Mouse (Mus musculus) limb, embryonic 15.5 days (tissue): ENCODE data around the gene Mfn1. TPM values are rescaled to one million over a fixed set of nuclear protein-coding genes. Genes with fewer than 3 reads are reported as not detected.

Experiments
- ATAC-seq: fragments of 200-750 bp; cut with Nextera tagmentation; 2 replicates; pipeline ENCODE4 v1.8.0; 2017; ENCODE audit warnings: low read depth, moderate TSS enrichment; ENCODE audit not compliant: insufficient number of reproducible peaks, low FRiP score, low TSS enrichment
- H3K27ac ChIP-seq: fragments of 300-500 bp; sonication (generic); 2 replicates; pipeline ENCODE4 v1.5.1; 2015; ENCODE audit warnings: moderate library complexity, mild to moderate bottlenecking, inconsistent platforms
- H3K27me3 ChIP-seq: fragments of 300-500 bp; sonication (generic); 2 replicates; pipeline ENCODE4 v1.6.1; 2015; ENCODE audit warnings: inconsistent platforms
- H3K36me3 ChIP-seq: fragments of 300-500 bp; sonication (generic); 2 replicates; pipeline ENCODE4 v1.6.1; 2015; ENCODE audit warnings: inconsistent platforms
- H3K4me1 ChIP-seq: fragments of 300-500 bp; sonication (generic); 2 replicates; pipeline ENCODE4 v1.6.1; 2015; ENCODE audit warnings: inconsistent platforms
- H3K4me2 ChIP-seq: fragments of 300-500 bp; sonication (generic); 2 replicates; pipeline ENCODE4 v1.6.1; 2015; ENCODE audit warnings: mild to moderate bottlenecking, inconsistent platforms
- H3K4me3 ChIP-seq: fragments of 300-500 bp; sonication (generic); 2 replicates; pipeline ENCODE4 v1.5.1; 2015; ENCODE audit warnings: mild to moderate bottlenecking, inconsistent platforms
- H3K9ac ChIP-seq: fragments of 300-500 bp; sonication (generic); 2 replicates; pipeline ENCODE4 v1.6.1; 2015; ENCODE audit warnings: inconsistent platforms
- H3K9me3 ChIP-seq: fragments of 300-500 bp; sonication (generic); 2 replicates; pipeline ENCODE4 v1.6.1; 2016; ENCODE audit warnings: inconsistent platforms
- WGBS: fragments of 180-500 bp; shearing (Covaris S2); methylation state at CpG from one replicate; pipeline ENCODE4 v1.1.7; 2015; 5-methylcytosine and 5-hydroxymethylcytosine counted together
- polyA plus RNA-seq: library from polyadenylated mRNA; unstranded; fragments of >200 nt; fragmentation: Nextera tagmentation; extraction: Ambion mirVana; gene quantifications from 2 replicates; pipeline ENCODE4 v1.2.1, GENCODE M21; 2015

The Mfn1 gene
- polyA plus RNA-seq, 1 experiment from 2014 or later, result 29.1 TPM

DNA sequence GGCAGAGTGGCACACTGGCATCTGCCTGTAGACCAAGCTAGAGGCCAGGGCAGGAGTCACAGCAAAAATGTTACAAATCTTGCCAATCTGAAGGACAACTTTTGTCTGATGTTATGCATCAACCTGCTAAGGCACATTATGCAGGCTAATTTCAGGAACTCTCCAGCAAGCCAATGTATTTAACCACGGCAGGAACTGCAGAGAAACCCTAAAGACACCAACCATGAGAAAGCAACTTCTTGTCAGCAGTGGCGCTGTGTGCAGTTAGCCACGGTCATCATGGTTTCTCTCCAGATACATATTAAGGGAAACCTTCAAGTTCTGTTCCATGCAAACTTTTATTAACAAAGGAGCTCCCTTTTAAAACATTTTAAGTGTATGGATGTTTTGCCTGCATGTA lies 52.6 kb downstream of the Mfn1 start:
- Histone ChIP-seq H3K4me2 (no peak overlapping the region), H3K9me3 (no peaks in the 10 kb centered on the region), H3K36me3 (peaks cover 51% of the 10 kb centered on the region), H3K27me3 (no peaks in the 10 kb centered on the region), H3K4me3 (no peak overlapping the region), H3K9ac (no peak overlapping the region), H3K4me1 (no peaks in the 10 kb centered on the region), H3K27ac (no peak overlapping the region)
- no peak for ATAC-seq
- 97% methylated on average over 3 of the region's 3 CpGs for WGBS

DNA sequence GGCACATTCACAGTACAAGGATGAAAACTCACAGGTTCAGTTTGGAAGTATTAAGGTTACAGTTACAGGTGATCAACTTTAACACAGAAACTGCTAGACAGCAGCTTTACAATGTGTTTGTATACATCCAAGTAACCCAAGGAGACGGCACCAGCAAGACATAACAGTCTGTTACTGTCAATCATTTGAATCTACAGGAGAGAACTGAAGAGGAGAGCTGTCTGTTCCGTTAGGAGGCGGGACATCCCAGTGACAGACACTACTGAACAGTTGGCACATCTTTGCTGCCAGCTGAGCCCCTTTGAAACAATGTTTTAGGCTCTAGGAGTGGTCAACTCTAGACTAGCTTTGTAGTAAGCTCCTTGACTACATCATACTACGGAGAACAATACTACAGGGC lies 54.2 kb downstream of the Mfn1 start:
- H3K9me3 ChIP-seq, result no peaks in the 10 kb centered on the region
- peaks cover 52% of the 10 kb centered on the region for H3K36me3 ChIP-seq

DNA sequence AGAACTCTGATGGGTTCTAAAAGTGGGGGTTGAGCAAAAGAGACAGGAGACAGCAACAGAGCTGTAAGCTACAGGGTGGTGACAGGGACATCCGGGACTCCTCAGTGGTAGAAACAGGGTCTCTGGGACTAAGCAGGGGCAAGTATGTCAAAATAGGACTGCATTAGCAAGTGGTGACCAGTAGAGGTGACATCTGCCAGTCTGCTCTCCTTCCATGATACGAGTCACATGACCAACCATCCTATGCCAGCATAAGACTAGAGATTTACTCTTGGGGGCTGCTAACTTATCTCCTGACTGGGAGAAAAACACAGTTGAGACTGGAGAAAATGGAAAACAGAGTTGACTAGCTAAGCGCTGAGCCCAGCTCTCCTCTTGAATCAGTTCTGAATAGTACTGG lies 57.0 kb downstream of the Mfn1 start:
- no peaks in the 10 kb centered on the region for H3K4me1 ChIP-seq
- no peak overlapping the region for H3K4me3 ChIP-seq
- peaks cover 79% of the 10 kb centered on the region for H3K36me3 ChIP-seq
- ATAC-seq, result no peak
- 87% methylated on average over 3 of the region's 3 CpGs for WGBS
- no peaks in the 10 kb centered on the region for H3K27me3 ChIP-seq
- H3K4me2 ChIP-seq, result no peak overlapping the region
- no peaks in the 10 kb centered on the region for H3K9me3 ChIP-seq
- H3K27ac ChIP-seq, result no peak overlapping the region
- H3K9ac ChIP-seq, result no peak overlapping the region

More for the DNA sequence above, 54.2 kb downstream of the Mfn1 start:
- ATAC-seq, result no peak
- Histone ChIP-seq H3K27me3 (no peaks in the 10 kb centered on the region), H3K4me1 (no peaks in the 10 kb centered on the region), H3K9ac (no peak overlapping the region), H3K4me3 (no peak overlapping the region), H3K27ac (no peak overlapping the region), H3K4me2 (no peak overlapping the region)
- WGBS, result 89% methylated on average over 4 of the region's 4 CpGs

DNA sequence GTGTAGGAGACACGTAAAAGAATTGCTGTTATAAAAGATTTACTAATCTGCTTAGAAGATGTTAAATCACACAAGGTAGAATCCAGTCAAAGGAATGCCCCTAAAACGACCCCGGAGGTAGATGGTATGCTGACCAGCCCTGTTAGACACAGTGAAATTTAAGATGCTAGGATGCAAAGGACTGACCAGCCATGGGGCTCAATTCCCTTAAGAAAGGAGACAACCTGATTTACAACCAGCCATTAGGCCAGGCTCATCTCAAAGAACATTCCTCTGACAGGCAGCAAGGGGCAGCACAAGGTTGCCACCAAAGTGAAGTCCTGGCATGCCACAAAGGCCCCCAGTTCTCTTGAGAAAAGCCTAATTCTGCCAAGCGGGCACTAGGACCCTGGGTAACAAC lies 65.8 kb downstream of the Mfn1 start:
- no peak for ATAC-seq
- 37% methylated on average over 4 of the region's 4 CpGs for WGBS
- Histone ChIP-seq H3K9ac (no peak overlapping the region), H3K4me2 (no peak overlapping the region), H3K36me3 (peaks cover 45% of the 10 kb centered on the region), H3K9me3 (no peaks in the 10 kb centered on the region), H3K4me3 (no peak overlapping the region), H3K4me1 (no peaks in the 10 kb centered on the region), H3K27ac (no peak overlapping the region), H3K27me3 (no peaks in the 10 kb centered on the region)

DNA sequence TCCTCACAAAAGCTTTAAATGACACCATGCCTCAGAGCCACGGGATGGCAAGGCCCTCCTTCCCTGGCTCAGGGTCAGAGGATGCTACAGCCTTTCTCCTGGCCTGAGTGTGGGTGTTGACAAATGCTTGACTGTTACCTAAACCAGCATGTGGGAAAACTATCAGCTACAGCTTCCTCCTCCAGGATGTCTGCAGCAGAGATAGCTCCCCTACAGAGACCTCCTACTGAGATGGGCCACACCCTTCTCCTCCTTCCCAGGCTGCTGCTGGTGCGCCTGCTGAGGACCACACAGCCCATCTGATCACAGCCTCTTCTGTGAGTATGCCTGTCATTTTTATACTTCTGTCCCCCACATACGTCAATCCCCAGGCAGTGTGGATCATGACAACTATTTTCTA lies 70.1 kb downstream of the Mfn1 start:
- H3K27me3 ChIP-seq, result no peaks in the 10 kb centered on the region
- H3K9ac ChIP-seq, result no peak overlapping the region
- peaks cover 21% of the 10 kb centered on the region; the same call in 1 of the 2 replicates for H3K36me3 ChIP-seq
- no peak overlapping the region for H3K27ac ChIP-seq
- 67% methylated on average over 3 of the region's 3 CpGs for WGBS
- no peak overlapping the region for H3K4me3 ChIP-seq
- no peak for ATAC-seq
- no peak overlapping the region for H3K4me2 ChIP-seq
- H3K9me3 ChIP-seq, result no peaks in the 10 kb centered on the region
- no peaks in the 10 kb centered on the region for H3K4me1 ChIP-seq

DNA sequence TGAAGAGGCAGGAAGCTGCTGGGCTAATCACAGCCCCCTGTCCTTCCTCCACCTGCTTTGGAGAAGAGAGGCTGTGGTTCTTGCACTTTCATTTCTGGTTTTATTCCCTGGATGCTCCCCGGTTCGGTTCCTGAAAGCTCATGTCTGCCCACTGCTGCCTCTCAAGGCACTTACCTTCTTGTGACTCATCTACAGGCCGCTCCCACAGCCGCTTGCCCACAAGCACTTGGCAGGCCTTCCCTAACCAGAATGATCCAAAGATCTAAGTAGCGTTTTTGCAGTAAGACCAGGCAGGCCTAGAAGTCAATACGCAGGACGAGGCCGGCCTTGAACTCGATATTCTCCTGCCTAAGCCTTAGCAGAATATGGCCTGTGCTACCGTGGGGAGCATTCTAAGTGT lies 71.8 kb downstream of the Mfn1 start:
- Histone ChIP-seq H3K36me3 (peaks cover 14% of the 10 kb centered on the region; the same call in 1 of the 2 replicates), H3K9me3 (no peaks in the 10 kb centered on the region), H3K4me1 (no peaks in the 10 kb centered on the region), H3K4me2 (no peak overlapping the region), H3K9ac (no peak overlapping the region), H3K27ac (no peak overlapping the region), H3K4me3 (no peak overlapping the region), H3K27me3 (no peaks in the 10 kb centered on the region)
- 89% methylated on average over 10 of the region's 10 CpGs for WGBS
- ATAC-seq, result no peak

DNA sequence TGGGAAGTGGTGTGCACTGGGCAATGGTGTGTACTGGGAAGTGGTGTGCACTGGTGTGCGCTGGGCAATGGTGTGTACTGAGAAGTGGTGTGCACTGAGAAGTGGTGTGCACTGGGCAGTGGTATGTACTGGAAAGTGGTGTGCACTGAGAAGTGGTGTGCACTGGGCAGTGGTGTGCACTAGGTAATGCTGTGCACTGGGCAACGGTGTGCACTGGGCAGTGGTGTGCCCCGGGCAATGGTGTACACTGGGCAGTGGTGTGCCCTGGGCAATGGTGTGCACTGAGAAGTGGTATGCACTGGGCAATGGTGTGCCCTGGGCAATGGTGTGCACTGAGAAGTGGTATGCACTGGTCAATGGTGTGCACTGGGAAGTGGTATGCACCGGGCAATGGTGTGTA lies 80.0 kb downstream of the Mfn1 start:
- no peak overlapping the region for H3K4me3 ChIP-seq
- 94% methylated on average over 4 of the region's 4 CpGs for WGBS
- ATAC-seq, result no peak
- H3K27ac ChIP-seq, result no peak overlapping the region
- H3K4me2 ChIP-seq, result no peak overlapping the region
- H3K4me1 ChIP-seq, result 0 out of 2 replicates have a peak, but pooled peaks cover 2% of the 10 kb centered on the region
- no peaks in the 10 kb centered on the region for H3K9me3 ChIP-seq
- no peak overlapping the region for H3K9ac ChIP-seq
- H3K36me3 ChIP-seq, result no peaks in the 10 kb centered on the region; the same call in 1 of the 2 replicates
- H3K27me3 ChIP-seq, result no peaks in the 10 kb centered on the region

DNA sequence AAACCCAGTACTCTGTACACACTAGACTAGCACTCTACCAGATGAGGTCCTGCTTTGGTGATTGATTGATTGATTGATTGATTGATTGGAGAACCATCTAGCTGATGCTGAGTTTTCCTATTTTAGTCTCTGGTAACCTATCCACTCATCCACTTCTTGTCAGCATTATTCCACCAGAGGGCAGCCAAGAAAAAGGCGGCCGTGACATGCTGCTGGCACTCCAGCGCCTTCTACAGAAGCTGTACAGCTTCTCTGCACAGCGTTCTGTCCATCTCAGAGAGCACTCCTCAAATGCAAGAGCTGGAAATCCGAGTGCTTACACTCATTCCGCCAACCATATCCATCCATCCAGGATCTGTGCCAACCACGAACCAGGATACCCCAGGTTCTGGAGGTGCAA lies 81.3 kb downstream of the Mfn1 start:
- Histone ChIP-seq H3K27me3 (no peaks in the 10 kb centered on the region), H3K27ac (no peak overlapping the region), H3K4me2 (no peak overlapping the region), H3K9ac (no peak overlapping the region), H3K9me3 (no peaks in the 10 kb centered on the region), H3K4me3 (no peak overlapping the region), H3K36me3 (no peaks in the 10 kb centered on the region; the same call in 1 of the 2 replicates), H3K4me1 (peaks cover 7% of the 10 kb centered on the region; the same call in 1 of the 2 replicates)
- WGBS, result 26% methylated on average over 7 of the region's 7 CpGs
- no peak for ATAC-seq

DNA sequence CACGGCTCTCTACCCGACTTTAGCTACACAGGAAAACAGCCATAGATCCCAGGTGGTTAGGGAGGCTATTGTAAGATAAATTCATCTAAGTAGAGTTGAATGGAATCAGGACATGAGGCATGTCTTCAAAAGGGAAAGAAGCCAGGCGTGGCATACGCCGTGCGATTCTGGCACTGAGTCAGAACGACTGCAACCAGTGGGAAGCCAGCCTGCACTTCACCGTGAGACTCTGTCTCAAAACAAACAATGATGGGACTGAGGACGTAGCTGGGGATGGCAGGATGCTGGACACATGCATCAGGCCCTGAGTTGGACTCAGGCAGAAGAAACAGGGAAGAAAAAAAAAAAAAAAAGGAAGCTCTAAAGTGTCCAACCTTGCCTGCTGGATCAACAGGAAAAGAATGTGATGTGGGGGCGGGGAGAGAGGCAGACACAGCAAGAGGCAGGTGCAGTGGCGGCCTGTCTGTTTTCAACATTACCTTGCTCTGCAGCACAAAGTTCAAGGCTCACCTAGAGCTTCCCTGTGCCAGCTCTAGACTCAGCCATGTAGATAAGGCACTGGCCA lies 82.4 kb downstream of the Mfn1 start:
- H3K4me3 ChIP-seq, result no peak overlapping the region
- 78% methylated on average over 11 of the region's 11 CpGs for WGBS
- no peak overlapping the region for H3K4me2 ChIP-seq
- no peaks in the 10 kb centered on the region; the same call in 1 of the 2 replicates for H3K36me3 ChIP-seq
- H3K9me3 ChIP-seq, result no peaks in the 10 kb centered on the region
- no peaks in the 10 kb centered on the region for H3K27me3 ChIP-seq
- peaks cover 7% of the 10 kb centered on the region for H3K4me1 ChIP-seq
- no peak overlapping the region for H3K27ac ChIP-seq
- no peak for ATAC-seq
- H3K9ac ChIP-seq, result no peak overlapping the region

DNA sequence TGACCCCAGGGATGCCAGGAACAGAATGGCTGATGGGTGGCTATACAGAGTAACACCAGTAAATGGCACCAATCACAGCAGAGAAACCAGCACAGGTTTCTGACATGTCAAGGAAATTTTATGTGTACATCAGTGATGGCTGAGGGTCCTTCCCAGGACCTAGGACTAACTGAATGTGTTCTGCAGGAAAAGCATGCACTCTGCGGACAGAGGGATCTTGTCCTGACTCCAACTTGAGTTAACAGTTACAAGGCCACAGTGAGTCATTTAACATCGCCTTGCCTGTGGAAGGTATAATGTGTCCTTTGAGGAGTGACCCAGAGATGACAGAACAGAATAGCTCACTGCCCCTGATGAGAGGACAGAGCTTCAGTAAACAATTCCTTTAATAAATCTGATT lies 85.5 kb downstream of the Mfn1 start:
- H3K4me2 ChIP-seq, result no peak overlapping the region
- H3K36me3 ChIP-seq, result no peaks in the 10 kb centered on the region; the same call in 1 of the 2 replicates
- H3K4me3 ChIP-seq, result peak overlapping the region; percentile 1
- H3K9me3 ChIP-seq, result no peaks in the 10 kb centered on the region
- no peaks in the 10 kb centered on the region for H3K27me3 ChIP-seq
- 70% methylated on average over 2 of the region's 2 CpGs for WGBS
- peaks cover 11% of the 10 kb centered on the region for H3K4me1 ChIP-seq
- no peak overlapping the region for H3K27ac ChIP-seq
- ATAC-seq, result no peak
- H3K9ac ChIP-seq, result no peak overlapping the region

DNA sequence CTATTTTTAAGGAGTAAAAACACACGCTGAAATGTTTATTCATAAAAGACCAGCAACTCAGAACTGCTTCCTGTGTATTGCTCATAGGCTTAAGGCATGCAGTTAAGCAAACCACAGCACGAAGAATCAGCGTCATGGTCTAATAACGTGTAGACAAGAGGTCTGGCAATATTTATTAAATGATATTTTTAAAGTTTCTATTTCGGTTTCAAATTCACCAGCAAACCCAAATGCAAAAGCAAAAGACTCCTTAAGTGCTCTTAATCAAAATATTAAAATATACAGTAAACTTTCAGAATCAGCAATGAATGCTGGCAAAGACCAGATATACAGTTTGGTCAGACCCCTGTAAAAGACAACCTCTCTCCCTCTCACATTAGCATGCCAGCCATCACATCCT lies 86.1 kb downstream of the Mfn1 start:
- Histone ChIP-seq H3K27me3 (no peaks in the 10 kb centered on the region), H3K9me3 (no peaks in the 10 kb centered on the region), H3K4me1 (peaks cover 11% of the 10 kb centered on the region), H3K36me3 (no peaks in the 10 kb centered on the region; the same call in 1 of the 2 replicates), H3K27ac (no peak overlapping the region), H3K9ac (no peak overlapping the region), H3K4me3 (peak overlapping the region; percentile 69), H3K4me2 (peak overlapping the region; percentile 59)
- 20% methylated on average over 5 of the region's 5 CpGs for WGBS
- no peak for ATAC-seq

DNA sequence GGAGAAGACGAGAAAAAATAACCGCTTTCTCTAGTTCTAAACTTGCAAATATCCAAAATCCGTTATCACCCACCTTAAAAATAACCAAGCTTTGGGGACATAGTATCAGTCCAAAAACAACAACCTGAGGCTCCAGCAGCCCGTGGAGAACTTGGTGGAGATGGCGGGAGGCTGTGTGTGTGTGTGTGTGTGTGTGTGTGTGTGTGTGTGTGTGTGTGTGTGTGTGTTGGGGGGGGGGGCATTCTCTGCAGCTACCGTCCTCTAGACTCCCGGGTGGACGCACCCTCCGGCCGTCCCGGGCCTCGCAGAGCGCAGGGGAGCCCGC lies 86.7 kb downstream of the Mfn1 start:
- H3K36me3 ChIP-seq, result no peaks in the 10 kb centered on the region; the same call in 1 of the 2 replicates
- ATAC-seq, result no peak
- H3K27ac ChIP-seq, result peak overlapping the region; percentile 87
- peaks cover 11% of the 10 kb centered on the region for H3K4me1 ChIP-seq
- no peaks in the 10 kb centered on the region for H3K9me3 ChIP-seq
- H3K9ac ChIP-seq, result peak overlapping the region; percentile 64
- H3K4me2 ChIP-seq, result peak overlapping the region; percentile 59
- WGBS, result 15% methylated on average over 5 of the region's 14 CpGs
- peak overlapping the region; percentile 69 for H3K4me3 ChIP-seq
- H3K27me3 ChIP-seq, result no peaks in the 10 kb centered on the region
